Mouse (Mus musculus) embryonic fibroblast, embryonic 13.5 days (primary cell): ENCODE results near the gene 1700029F12Rik.

Experiments used
- CTCF ChIP-seq: IDR thresholded peaks from 2 replicates; pipeline ENCODE4 v1.5.1; 2011; ENCODE audit warnings: mild to moderate bottlenecking, control low read depth, low read length, moderate library complexity, borderline replicate concordance; ENCODE audit not compliant: insufficient read depth
- POLR2A ChIP-seq: IDR thresholded peaks from 2 replicates; pipeline ENCODE4 v1.6.1; 2011; ENCODE audit warnings: low read depth, mild to moderate bottlenecking, control low read depth, low read length, moderate library complexity

DNA sequence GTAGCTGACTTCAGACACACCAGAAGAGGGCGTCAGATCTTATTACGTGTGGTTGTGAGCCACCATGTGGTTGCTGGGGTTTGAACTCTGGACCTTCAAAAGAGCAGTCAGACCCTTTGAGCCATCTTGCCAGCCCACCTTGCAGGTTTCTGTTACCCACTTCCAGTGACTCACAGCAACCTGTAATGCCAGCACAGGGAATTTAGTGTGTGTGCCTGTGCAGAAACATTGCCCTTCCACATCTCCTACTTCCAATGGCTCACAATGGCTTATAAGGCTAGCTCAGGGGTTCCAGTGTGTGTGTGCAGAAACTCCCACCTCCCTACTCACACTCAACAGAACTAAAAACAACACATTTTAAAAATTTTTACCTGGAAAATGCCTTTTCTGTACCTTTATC is 43.4 kb upstream of the 1700029F12Rik start:
- TF ChIP-seq CTCF: no peak
- no peak for TF ChIP-seq POLR2A
